Mouse (Mus musculus) CH12.LX (cell line): ENCODE measurements at regions not wholly inside any gene's neighbourhood (a gene's known extent, or its start where the extent isn't known, plus 50 kb on each side); places are given as distances from the start of the nearest gene placed in this dataset.

Experiments
- DNase-seq: peaks from one replicate; pipeline ENCODE4 v3.0.0-alpha.2; 2013; ENCODE audit errors: extremely low read depth
- H3K27ac ChIP-seq: 2 replicates; pipeline ENCODE4 v1.5.1; 2012; ENCODE audit warnings: low read depth, mild to moderate bottlenecking, control low read depth, moderate library complexity; ENCODE audit not compliant: insufficient read depth
- H3K27me3 ChIP-seq: replicated peaks from 2 replicates; pipeline ENCODE3; 2012; ENCODE audit warnings: inconsistent platforms
- H3K36me3 ChIP-seq, 2 experiments: replicated peaks in 1 of 2; 2 replicates each; pipeline versions ENCODE3 to v1.6.1; 2012; ENCODE audit warnings: inconsistent platforms in 1 of 2, low read length in 1 of 2, mild to moderate bottlenecking in 1 of 2, mixed read lengths in 1 of 2, moderate library complexity in 1 of 2; ENCODE audit not compliant: control insufficient read depth in 1 of 2, insufficient read depth in 1 of 2
- H3K4me1 ChIP-seq, 2 experiments: 2 replicates each; pipeline ENCODE4 v1.6.1; 2012; ENCODE audit warnings: inconsistent platforms in 1 of 2, moderate library complexity in 1 of 2; ENCODE audit not compliant: insufficient read depth in 2 of 2, control insufficient read depth in 1 of 2
- H3K4me2 ChIP-seq: 2 replicates; pipeline ENCODE4 v1.6.1; 2012; ENCODE audit warnings: low read depth, mild to moderate bottlenecking, control low read depth; ENCODE audit not compliant: poor library complexity, insufficient read depth, severe bottlenecking
- H3K4me3 ChIP-seq, 3 experiments: fragments of 150-350 bp in 1 of 3; sonication (generic) in 1 of 3; replicated peaks in 1 of 3; 2 replicates each; pipeline versions ENCODE3 to v1.5.1; 2011 to 2012; ENCODE audit warnings: low read depth in 2 of 3, low read length in 2 of 3, mild to moderate bottlenecking in 2 of 3, moderate library complexity in 2 of 3, control low read depth in 1 of 3, improper control_type of control experiment in 1 of 3, inconsistent platforms in 1 of 3, mixed read lengths in 1 of 3; ENCODE audit not compliant: poor library complexity in 1 of 3
- H3K79me2 ChIP-seq: replicated peaks from 2 replicates; pipeline ENCODE4 v1.6.1; 2012; ENCODE audit warnings: mild to moderate bottlenecking, moderate library complexity; ENCODE audit not compliant: control insufficient read depth, poor library complexity, insufficient read depth, severe bottlenecking; ENCODE audit errors: extremely low read depth
- H3K9ac ChIP-seq: 2 replicates; pipeline ENCODE4 v1.6.1; 2012; ENCODE audit warnings: low read depth, mild to moderate bottlenecking, control low read depth, moderate library complexity; ENCODE audit not compliant: insufficient read depth
- H3K9me3 ChIP-seq: replicated peaks from 2 replicates; pipeline ENCODE3; 2012; ENCODE audit warnings: low read length, inconsistent platforms, mixed read lengths
- BHLHE40 ChIP-seq: IDR thresholded peaks from 2 replicates; pipeline ENCODE4 v1.6.1; 2011; ENCODE audit warnings: mild to moderate bottlenecking, low read depth, low read length, improper control_type of control experiment
- E2F4 ChIP-seq: IDR thresholded peaks from 2 replicates; pipeline ENCODE4 v1.6.1; 2011; ENCODE audit warnings: low read depth, low read length, improper control_type of control experiment; ENCODE audit not compliant: insufficient replicate concordance
- ELF1 ChIP-seq: IDR thresholded peaks from 2 replicates; pipeline ENCODE4 v1.6.1; 2014; ENCODE audit warnings: low read depth, mild to moderate bottlenecking, inconsistent platforms, low read length, improper control_type of control experiment
- ETS1 ChIP-seq: conservative IDR thresholded peaks from 2 replicates; pipeline ENCODE4 v1.6.1; 2012; ENCODE audit warnings: low read depth, mild to moderate bottlenecking, inconsistent platforms, low read length, improper control_type of control experiment, moderate library complexity
- JUN ChIP-seq: IDR thresholded peaks from 2 replicates; pipeline ENCODE4 v1.6.1; 2011; ENCODE audit warnings: low read depth, mild to moderate bottlenecking, low read length, improper control_type of control experiment, moderate library complexity; ENCODE audit not compliant: insufficient read depth
- JUND ChIP-seq: conservative IDR thresholded peaks from 2 replicates; pipeline ENCODE4 v1.6.1; 2011; ENCODE audit warnings: low read depth, low read length, improper control_type of control experiment
- KAT2A ChIP-seq: IDR thresholded peaks from 2 replicates; pipeline ENCODE4 v1.6.1; 2012; ENCODE audit warnings: low read length, improper control_type of control experiment, inconsistent platforms; ENCODE audit not compliant: insufficient replicate concordance
- MAZ ChIP-seq: IDR thresholded peaks from 2 replicates; pipeline ENCODE4 v1.6.1; 2012; ENCODE audit warnings: low read depth, mild to moderate bottlenecking, inconsistent platforms, low read length, improper control_type of control experiment, moderate library complexity
- NELFE ChIP-seq: IDR thresholded peaks from 2 replicates; pipeline ENCODE4 v1.6.1; 2011; ENCODE audit warnings: low read depth, low read length, improper control_type of control experiment
- POLR2A ChIP-seq: IDR thresholded peaks from 2 replicates; pipeline ENCODE4 v1.6.1; 2011; ENCODE audit warnings: low read depth, mild to moderate bottlenecking, improper control_type of control experiment, low read length
- RAD21 ChIP-seq: IDR thresholded peaks from 2 replicates; pipeline ENCODE4 v1.6.1; 2011; ENCODE audit warnings: low read depth, mild to moderate bottlenecking, low read length, improper control_type of control experiment, moderate library complexity
- TBP ChIP-seq: conservative IDR thresholded peaks from 2 replicates; pipeline ENCODE4 v1.6.1; 2011; ENCODE audit warnings: low read depth, low read length, improper control_type of control experiment
- UBTF ChIP-seq: IDR thresholded peaks from 2 replicates; pipeline ENCODE4 v1.6.1; 2012; ENCODE audit warnings: low read depth, mild to moderate bottlenecking, inconsistent platforms, low read length, improper control_type of control experiment, moderate library complexity
- USF1 ChIP-seq: IDR thresholded peaks from 2 replicates; pipeline ENCODE4 v1.6.1; 2014; ENCODE audit warnings: low read depth, mild to moderate bottlenecking, inconsistent platforms, low read length, improper control_type of control experiment
- USF2 ChIP-seq: conservative IDR thresholded peaks from 2 replicates; pipeline ENCODE4 v1.6.1; 2011; ENCODE audit warnings: low read depth, low read length, improper control_type of control experiment
- ZC3H11A ChIP-seq: IDR thresholded peaks from 2 replicates; pipeline ENCODE4 v1.6.1; 2012; ENCODE audit warnings: low read depth, mild to moderate bottlenecking, inconsistent platforms, low read length, improper control_type of control experiment
- ZKSCAN1 ChIP-seq: IDR thresholded peaks from 2 replicates; pipeline ENCODE4 v1.6.1; 2012; ENCODE audit warnings: low read depth, inconsistent platforms, low read length, improper control_type of control experiment, borderline replicate concordance
- ZNF384 ChIP-seq: IDR thresholded peaks from 2 replicates; pipeline ENCODE4 v1.6.1; 2012; ENCODE audit warnings: low read depth, low read length, improper control_type of control experiment, inconsistent platforms
- dilution Hi-C: fragments of 300-500 bp; cut with MboI; formaldehyde crosslinking; loops from 2 replicates; pipeline ENCODE4 v1.14.3; 2020; ENCODE audit warnings: low sequenced_read_pairs; ENCODE audit not compliant: extremely low pct_unique_long_range_greater_than_20kb, extremely low pct_ligation_motif_present
- in situ Hi-C: fragments of 300-500 bp; cut with MboI; formaldehyde crosslinking; loops from 3 replicates; pipeline ENCODE4 v1.14.3; 2019; ENCODE audit warnings: low sequenced_read_pairs, low pct_ligation_motif_present, low pct_unique_long_range_greater_than_20kb, mixed read lengths

GRCm38 (mm10) chr14:76364034-76364433 is 50.7 kb upstream of the Tsc22d1 start:
- no peak for DNase-seq
- no peaks in the 10 kb centered on the region for H3K36me3 ChIP-seq
- H3K4me2 ChIP-seq, result no peak overlapping the region
- no peak overlapping the region for H3K4me3 ChIP-seq
- TF ChIP-seq ZNF384, result no peak
- no peak for TF ChIP-seq BHLHE40
- no peak for TF ChIP-seq POLR2A
- no peak for TF ChIP-seq KAT2A
- TF ChIP-seq USF1, result no peak
- TF ChIP-seq NELFE, result no peak
- TF ChIP-seq JUN, result no peak
- TF ChIP-seq TBP, result no peak
- TF ChIP-seq RAD21, result no peak
- TF ChIP-seq E2F4, result no peak
- no peak for TF ChIP-seq UBTF
- no peak for TF ChIP-seq JUND
- TF ChIP-seq USF2, result no peak
- TF ChIP-seq MAZ, result no peak
- TF ChIP-seq ZKSCAN1, result no peak
- TF ChIP-seq ZC3H11A, result no peak
- TF ChIP-seq ETS1, result no peak
- no peak for TF ChIP-seq ELF1
- TF ChIP-seq, all 38 proteins: peak for 0
- dilution Hi-C loops (no loop called here), in situ Hi-C loops (no loop called here)
- Histone ChIP-seq H3K4me1 (no peaks in the 10 kb centered on the region), H3K9me3 (peaks cover 4% of the 10 kb centered on the region), H3K79me2 (no peaks in the 10 kb centered on the region), H3K27ac (no peak overlapping the region), H3K27me3 (no peaks in the 10 kb centered on the region), H3K9ac (no peak overlapping the region)
